Mouse (Mus musculus) left cerebral cortex, postnatal 10 days (tissue): ENCODE measurements around the gene Parp8. TPM values are rescaled to one million over a fixed set of nuclear protein-coding genes. Genes with fewer than 3 reads are reported as not detected.

Experiments
- DNase-seq, 2 experiments: peaks; one replicate each; pipeline ENCODE4 v3.0.0; 2021 to 2022; ENCODE audit warnings: low spot score in 2 of 2, mixed read lengths in 1 of 2; ENCODE audit errors: extremely low spot score in 1 of 2
- intact Hi-C: fragments of 180-260 bp; cut with DNase I; formaldehyde crosslinking; loops from one replicate; pipeline ENCODE4 v1.15.1; 2025
- total RNA-seq, 2 experiments: library from RNA; stranded (reverse); gene quantifications; 2 replicates each; pipeline ENCODE4 v1.2.3; 2021

Parp8 gene
- total RNA-seq = 10 to 100 TPM; 38.1 to 41.9 TPM

DNA sequence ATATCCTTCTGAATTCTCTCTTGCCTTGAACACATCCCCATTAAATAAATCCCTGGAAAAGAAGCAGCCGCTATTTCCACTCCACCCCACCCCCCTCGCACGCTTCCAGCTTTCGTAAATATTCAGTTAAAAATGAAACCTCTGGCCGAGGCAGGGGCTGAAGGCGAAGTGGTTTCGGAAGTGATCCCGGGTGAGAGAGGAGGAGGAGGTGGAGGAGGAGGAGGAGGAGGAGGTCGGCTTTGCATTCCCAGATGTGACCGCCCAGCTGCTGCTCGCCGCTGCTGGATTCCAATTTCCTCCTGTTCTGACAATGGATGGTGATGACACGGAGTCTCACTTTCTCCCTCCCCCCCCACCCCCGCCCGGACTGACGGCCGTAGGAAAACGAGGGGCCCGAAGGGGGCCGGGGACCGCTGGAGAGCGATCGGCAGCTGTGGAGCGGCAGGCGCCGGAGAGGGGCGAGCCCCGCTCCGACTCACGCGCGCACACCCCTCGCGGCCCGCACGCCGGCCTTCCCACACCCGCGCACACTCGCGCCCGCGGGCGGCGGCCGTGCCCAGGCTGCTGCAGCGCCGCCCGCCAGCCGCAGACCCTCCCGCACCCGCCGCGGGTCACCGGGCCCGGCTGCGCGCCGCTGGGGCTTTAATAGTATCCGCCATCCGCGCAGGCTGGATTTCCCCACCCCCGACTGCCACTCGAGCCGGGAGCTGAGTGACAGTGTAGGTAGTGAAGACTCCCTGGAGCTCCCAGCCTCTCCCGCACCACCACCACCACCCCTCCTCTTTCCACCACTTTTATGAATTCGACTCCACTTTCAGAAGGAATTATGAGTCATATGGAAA is at the start of gene Parp8:
Gene Parp8, minus strand, starts transcription at position 312 of the 842 bp plus-strand sequence.
- intact Hi-C loops = loop anchor here (10.0 kb wide), 1 partner anchor 141 kb away; no protein-coding TSS in a partner anchor
- DNase-seq = peak; percentile 63 to 75

DNA sequence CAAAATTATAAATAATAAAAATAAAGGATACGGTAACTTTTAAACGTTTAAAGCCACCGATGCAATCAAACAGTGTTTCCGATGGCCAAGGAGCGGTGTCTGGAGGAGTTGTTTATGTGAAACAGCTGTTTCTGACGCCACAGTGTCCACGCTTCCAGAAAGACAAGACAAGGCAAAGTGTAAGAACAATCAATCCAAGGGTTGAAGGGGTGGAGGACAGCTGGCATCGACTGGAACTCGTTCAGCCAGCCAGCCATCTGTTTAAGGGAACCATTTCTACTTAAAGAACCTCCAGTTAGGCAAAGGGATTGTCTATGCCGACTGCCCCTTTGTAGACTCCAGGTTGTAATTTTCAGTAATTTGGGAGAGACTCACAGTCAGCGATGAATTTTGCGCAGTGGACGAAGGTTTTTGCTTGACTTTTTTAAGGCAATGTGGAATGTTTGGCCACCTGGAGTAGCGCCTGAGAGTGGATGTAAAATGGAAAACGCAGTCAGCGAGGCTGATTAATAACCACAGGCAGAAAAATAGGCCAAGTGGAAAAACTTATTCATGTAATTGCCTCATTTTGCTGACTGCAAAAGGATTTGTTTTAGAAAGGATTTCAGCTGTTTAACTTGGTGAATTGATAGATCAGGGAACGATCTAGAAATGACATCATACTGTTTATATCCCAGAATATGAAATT is 37.4 kb upstream of the Parp8 start:
- intact Hi-C loops = no loop called here
- DNase-seq = no peak

DNA sequence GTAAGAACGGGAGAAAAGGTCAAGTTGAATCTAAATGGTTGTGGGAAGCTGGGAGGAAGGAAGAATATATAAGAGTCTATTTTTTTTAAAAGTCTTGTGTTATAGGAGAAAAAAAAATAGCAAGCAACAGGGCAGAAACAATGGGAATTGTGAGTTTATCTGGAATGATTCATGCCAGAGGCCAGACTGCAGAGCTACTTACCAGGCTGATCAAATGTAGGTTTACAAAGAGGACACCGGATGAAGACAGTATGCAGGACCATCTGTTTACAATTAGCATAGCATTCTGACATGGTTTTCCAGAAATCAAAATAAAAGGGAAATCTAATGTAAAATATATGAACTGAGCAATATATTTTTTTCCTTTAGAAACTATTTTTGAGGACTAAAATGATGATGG is 31.1 kb upstream of the Parp8 start:
- intact Hi-C loops = no loop called here
- DNase-seq = no peak

DNA sequence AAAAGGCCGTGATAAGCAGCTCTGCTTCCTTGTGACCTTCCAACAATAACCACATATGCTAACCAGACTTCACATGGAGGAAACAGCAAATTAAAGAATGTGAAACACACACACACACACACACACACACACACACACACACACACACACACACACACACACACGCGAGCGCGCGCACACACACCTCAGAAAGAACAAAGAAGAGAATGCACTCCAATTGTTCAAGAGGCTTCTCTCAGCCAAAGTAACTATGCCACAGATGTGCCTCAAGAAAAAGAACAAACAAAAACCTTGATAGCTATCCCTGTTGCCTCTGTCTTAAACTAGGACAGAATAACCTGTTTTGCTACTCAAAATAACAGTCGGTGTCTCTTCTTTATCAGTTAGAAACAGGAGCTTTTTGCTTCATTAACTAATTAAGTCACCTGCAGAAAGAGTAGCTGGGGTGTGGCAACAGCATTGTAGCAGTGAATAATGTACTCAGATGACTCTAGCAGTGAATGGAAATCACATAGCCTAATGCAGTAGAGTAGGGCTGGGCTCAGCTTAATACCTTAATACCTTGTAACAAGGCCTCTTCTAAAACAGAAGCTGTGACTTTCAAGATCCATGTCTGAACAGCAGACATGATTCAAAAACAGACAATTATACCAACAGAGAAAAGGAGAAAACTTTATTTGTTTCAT is 29.6 kb upstream of the Parp8 start:
- intact Hi-C loops = no loop called here
- DNase-seq = no peak

DNA sequence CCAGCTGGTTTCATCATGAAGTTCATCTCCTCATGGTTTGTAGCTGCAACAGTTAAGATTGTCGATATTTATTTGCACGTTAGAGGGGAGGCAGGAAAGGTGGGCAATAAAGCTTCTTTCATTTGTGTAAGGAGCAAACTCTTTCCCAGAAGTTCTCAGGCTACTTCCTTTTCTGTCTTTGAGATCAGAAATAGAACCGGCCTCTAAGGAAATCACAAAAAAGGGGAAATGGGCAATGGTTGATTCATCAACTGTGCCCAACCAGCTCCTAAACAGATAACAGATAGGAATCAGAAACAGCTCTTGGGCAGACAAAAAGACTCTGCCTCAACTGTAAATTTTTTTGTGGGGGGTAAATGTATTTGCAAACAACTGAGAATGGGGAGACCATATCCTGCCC is 27.4 kb upstream of the Parp8 start:
- no peak for DNase-seq
- intact Hi-C loops = no loop called here

DNA sequence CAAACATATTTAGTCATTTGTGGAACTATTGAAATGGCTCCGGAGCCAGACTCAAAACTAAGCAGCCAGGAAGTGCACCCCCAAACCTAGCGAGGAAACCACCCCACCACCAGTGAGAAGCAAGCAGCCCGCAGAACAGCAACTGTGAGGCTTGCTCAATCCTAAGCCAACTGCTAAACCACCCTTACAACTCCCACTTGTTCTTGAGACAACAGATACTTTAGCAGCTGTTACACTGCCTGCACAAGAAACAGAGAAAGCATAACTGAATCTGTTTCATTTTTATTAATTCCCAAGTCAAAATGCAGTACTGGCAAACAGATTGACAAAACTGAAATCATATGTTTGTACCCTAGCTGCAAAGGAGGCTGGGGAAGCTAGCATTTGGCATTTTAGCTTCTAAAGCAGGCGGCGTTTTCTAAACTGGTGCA is 23.2 kb upstream of the Parp8 start:
- peak; percentile 25 to 51 for DNase-seq
- intact Hi-C loops = no loop called here

DNA sequence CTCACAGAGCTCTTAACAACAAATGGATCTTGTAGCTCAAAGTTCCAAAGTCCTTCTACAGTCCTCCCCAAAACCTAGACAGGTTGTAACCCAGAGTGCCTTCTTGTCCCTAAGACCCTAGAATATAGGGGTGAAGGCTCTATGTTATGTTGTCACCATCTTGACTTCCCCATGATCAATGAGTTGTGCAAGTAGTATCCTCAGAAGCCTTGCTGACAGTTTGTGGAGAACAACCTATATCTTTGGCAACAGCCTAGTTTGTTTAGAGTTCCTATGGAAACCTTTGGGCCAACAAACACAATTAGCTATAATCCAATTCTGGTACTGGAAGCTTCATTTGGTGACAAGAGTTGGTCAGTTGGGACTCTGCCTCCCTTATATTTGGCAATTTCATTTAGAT is 18.2 kb upstream of the Parp8 start:
- DNase-seq = no peak
- intact Hi-C loops = no loop called here

DNA sequence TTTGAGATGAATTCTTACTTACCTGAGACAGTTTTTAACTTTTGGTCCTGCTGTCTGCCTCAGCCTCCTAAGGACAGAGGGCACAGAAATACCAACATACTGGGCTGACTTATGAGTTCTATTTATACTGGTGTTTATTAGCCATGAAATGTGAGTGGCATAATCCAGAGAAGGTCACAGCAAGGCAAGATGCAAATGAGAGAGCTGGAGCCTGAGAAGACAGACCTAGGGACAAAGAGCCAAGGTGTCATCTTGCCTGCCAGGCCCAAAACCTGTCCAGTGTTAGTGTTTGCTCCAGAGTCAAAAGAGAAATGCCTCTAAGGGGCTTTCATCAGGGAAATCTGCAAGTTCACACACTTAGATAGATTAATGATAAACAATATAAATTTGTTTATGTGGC is 15.7 kb upstream of the Parp8 start:
- DNase-seq = no peak
- intact Hi-C loops = no loop called here

DNA sequence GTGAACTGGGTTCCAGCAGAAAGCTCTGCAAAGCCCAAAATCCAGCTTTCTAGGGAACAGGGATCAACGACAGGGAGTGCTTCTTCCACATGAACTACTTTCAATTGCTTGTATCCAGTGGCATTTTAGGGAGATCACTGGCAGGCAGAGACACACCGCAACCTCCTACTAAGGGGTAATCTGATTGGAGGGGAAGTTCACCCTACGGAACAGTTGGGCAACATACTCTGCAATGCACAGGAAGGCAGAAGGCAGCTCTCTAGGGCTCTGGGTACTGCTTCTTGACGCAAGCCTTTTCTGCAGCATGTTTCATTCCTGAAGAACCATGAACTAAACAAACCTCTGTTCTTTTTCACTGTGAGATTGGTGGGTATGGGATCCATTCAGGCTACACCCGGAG is 10.9 kb upstream of the Parp8 start:
- intact Hi-C loops = no loop called here
- no peak for DNase-seq

DNA sequence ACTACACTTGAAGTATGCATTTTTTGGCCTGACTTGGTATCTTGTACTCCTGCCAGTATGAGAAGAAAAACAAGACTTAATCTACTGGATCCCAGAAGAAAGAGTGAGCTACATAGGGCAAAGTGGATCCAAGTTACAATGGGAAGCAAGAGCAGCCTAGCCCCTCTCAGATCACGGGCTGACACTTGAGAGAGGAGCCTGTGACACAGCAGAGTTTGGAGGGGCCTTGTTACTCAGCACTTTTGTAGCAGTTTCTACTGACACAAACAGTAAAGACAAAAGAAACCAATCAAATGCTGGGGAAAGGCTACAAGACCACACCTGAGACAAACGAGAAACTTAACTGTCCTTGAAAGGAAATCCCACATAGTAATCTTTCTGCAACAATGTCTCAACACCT is 9.8 kb upstream of the Parp8 start:
- intact Hi-C loops = no loop called here
- DNase-seq = no peak

DNA sequence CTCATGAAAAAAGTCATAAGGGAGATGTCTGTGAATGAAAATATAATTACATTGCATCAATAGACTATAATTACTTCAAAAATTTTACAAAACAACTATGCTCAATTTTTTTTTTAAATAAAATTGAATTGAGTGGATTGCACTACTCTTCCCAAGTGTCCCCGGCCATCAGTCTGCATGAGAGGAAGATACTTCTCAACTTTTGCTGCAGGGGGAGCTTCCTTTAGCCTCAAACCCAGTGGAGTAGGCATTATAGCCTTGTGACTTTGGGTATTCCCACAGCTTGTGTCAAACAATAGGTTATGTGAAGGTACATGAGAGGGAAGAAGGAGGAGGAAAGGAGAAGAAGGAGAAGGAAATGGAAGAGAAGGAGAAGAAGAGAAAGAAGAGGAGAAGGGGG is 9.3 kb upstream of the Parp8 start:
- no peak for DNase-seq
- intact Hi-C loops = no loop called here

DNA sequence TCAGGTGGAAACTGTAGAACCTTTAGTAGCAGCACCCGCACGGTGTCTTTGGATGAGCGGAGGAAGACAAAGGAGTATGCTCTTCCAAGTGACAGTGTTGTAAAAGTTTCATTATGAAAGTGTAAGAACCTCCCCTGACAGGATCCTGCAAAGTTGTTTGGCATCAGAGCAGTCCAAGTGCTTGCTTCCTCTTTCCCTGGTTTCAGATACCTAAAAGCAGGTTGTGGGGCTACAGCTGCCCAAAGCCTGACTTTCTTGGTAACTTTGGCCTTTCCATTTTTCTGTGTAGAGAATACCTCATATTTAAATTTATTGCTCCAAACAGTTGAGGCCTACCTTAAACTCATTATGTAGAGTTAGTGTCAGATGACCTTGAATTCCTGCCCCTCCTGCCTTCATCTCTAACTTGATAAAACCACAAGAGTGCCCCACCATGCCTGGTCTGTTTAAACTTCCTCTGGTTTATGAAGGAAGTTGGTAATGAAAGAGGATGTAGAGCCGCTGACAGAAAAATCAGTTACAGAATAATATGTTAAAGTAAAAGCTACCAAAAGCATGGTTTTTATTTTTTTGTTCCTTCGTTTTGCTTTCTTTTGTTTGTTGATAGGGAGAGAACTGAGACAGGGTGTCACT is 8.5 kb upstream of the Parp8 start:
- intact Hi-C loops = no loop called here

DNA sequence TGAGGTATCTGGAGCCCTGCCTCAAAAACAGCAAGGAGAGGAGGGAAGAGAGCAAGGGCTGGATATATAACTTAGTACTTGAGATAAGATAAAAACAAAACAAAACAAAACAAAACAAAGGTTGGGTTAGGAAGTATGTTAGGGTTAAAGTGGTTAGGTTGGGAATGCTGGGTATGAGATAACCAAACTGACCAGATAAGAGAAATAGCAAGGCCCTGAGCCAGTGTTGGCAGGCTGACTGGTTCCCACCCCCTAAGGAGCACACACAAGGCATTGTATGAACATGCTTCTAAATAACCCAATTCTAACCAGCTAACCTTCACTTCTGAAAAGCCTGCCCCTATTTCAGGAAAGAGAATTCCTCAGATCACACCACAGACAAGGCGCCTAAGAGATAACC is 7.1 kb upstream of the Parp8 start:
- DNase-seq = no peak
- intact Hi-C loops = no loop called here

More for the DNA sequence above, 8.5 kb upstream of the Parp8 start:
- DNase-seq = no peak

DNA sequence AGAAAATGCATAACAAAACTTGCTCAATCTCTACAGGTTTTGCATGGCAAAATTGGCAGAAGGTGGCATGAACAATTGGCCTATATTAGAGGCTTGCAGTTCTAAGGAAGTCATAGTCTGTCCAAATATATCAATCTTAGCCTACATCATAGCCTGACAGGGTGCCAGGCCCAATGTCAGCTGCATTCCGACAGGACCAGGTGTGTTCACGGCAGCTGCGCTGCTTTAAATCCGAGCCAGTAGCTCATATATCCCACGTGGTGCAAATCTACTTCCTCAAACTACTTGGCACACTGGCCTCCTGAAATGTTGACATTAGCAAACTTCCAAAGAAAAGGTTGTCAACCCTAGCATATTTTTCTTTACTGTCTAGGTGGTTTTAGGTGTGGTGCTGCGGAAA is 6.2 kb upstream of the Parp8 start:
- no peak for DNase-seq
- intact Hi-C loops = no loop called here

DNA sequence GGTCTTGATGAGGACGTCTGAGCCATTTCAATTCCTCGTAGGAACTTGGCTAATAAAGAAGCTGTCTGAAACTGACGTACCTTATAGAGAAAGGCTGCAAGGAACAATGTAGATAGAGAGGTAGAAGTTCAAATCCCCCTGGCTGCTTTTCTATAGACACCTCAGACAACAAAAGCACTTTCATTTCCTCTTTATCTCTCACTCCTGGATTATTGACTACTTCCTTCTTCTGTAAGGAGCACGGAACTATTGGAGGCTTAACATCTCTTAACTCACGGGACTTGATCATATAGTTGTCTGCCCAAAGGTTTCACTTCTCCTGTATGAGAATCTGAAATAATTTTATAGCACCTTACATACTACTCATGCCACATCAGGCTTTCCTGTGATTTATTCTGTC is 2.9 kb upstream of the Parp8 start:
- intact Hi-C loops = loop anchor here (10.0 kb wide), 1 partner anchor 143 kb away; no protein-coding TSS in a partner anchor

DNA sequence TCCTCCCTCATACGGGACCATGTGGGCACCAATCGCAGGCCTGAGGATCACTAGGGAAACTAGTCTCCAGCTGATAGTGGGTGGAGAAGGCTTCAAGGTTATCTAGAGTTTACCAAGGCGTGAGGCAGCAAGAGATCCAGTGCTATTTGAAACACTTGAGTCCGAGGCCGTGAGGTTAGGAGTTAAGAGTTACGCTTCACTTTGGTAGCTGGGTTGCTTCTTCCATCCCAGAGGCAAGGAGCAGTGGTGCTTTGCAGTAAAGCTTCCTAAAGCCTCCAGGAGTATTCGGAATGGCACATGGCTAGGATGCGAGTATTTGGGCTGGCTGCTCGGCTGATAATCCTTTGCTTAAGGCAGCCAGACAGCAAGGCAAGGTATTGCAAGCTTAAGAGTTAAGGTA is 2.0 kb upstream of the Parp8 start:
- intact Hi-C loops = loop anchor here (10.0 kb wide), 1 partner anchor 143 kb away; no protein-coding TSS in a partner anchor
- no peak for DNase-seq

More for the DNA sequence above, 2.9 kb upstream of the Parp8 start:
- no peak for DNase-seq

DNA sequence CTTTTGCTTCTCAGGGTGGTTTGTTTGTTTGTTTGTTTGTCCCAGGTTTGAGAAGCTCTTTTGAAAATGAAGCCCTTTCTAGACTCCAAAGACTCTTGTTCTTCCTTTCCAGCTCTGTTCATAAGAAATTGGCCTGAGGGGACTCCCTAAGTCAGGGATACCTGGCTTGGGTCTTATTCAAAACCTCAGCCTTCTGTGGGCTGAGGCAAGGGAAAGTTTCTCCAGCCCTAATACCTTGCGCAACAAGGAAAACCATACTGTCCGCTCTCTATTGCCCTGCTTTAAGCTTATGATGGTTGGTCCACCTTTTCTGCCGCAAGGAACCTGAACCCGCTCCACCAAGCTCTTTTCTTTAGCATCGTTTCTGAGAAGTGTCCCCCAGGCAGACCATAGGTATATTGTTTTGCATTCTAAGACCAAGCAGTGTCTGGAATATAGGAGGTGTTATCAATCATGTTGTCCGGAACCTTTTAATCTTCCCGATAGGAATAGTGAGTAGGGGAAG is 991 bp upstream of the Parp8 start:
- DNase-seq = no peak
- intact Hi-C loops = loop anchor here (10.0 kb wide), 1 partner anchor 142 kb away; no protein-coding TSS in a partner anchor

DNA sequence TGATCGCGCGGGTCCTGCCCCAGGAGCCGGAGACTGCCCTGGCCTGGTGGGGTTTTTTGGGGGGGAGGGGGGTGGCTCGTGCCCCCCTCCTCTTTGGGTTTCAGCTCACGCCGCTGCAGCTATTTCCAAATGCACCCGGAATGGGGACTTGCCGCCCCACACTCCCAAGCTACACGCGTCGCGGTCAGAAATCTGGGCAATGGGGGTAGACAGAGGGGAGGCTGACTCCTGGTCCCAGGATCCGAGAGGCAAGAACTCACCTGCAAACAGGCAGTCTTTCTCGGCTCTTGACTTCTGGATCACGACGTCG is 466 bp downstream of the Parp8 start:
- intact Hi-C loops = loop anchor here (10.0 kb wide), 1 partner anchor 140 kb away; no protein-coding TSS in a partner anchor
- DNase-seq = no peak
